Mouse (Mus musculus) embryonic facial prominence, embryonic 11.5 days (tissue): ENCODE measurements around the gene Aifm3. TPM values are rescaled to one million over a fixed set of nuclear protein-coding genes. Genes with fewer than 3 reads are reported as not detected.
"Not testable (repeated sequence)": the region's sequence is repeated elsewhere in the genome, so short reads cannot be mapped to it uniquely, and the experiment has no call there.

ENCODE experiments used
- ATAC-seq: fragments of 200-750 bp; cut with Nextera tagmentation; replicated peaks from 2 replicates; pipeline ENCODE4 v1.8.0; 2017; ENCODE audit warnings: low read depth; ENCODE audit not compliant: insufficient number of reproducible peaks, low FRiP score, low TSS enrichment
- DNase-seq: peaks from one replicate; pipeline ENCODE4 v3.0.0-alpha.2; 2015; ENCODE audit warnings: low spot score
- H3K27ac ChIP-seq: fragments of 300-500 bp; sonication (generic); replicated peaks from 2 replicates; pipeline ENCODE4 v1.5.1; 2014; ENCODE audit warnings: mild to moderate bottlenecking, low read depth, low read length, control low read depth
- H3K27me3 ChIP-seq: fragments of 300-500 bp; sonication (generic); 2 replicates; pipeline ENCODE4 v1.6.1; 2014; ENCODE audit warnings: mild to moderate bottlenecking, low read length, moderate library complexity, mixed read lengths; ENCODE audit not compliant: control insufficient read depth, insufficient read depth
- H3K36me3 ChIP-seq: fragments of 300-500 bp; sonication (generic); replicated peaks from 2 replicates; pipeline ENCODE4 v1.6.1; 2014; ENCODE audit warnings: low read depth, mild to moderate bottlenecking, low read length, moderate library complexity, mixed read lengths; ENCODE audit not compliant: control insufficient read depth, insufficient read depth
- H3K4me1 ChIP-seq: fragments of 300-500 bp; sonication (generic); 2 replicates; pipeline ENCODE4 v1.6.1; 2014; ENCODE audit warnings: low read length, mixed read lengths; ENCODE audit not compliant: control insufficient read depth, insufficient read depth
- H3K4me2 ChIP-seq: fragments of 300-500 bp; sonication (generic); 2 replicates; pipeline ENCODE4 v1.6.1; 2014; ENCODE audit warnings: low read depth, mild to moderate bottlenecking, control low read depth, low read length, moderate library complexity
- H3K4me3 ChIP-seq: fragments of 300-500 bp; sonication (generic); 2 replicates; pipeline ENCODE4 v1.5.1; 2014; ENCODE audit warnings: low read depth, low read length, control low read depth
- H3K9ac ChIP-seq: fragments of 300-500 bp; sonication (generic); replicated peaks from 2 replicates; pipeline ENCODE4 v1.6.1; 2014; ENCODE audit warnings: mild to moderate bottlenecking, control low read depth, low read length
- H3K9me3 ChIP-seq: fragments of 300-500 bp; sonication (generic); replicated peaks from 2 replicates; pipeline ENCODE4 v1.6.1; 2016; ENCODE audit warnings: mild to moderate bottlenecking, low read length, inconsistent platforms, mixed read lengths; ENCODE audit not compliant: control insufficient read depth
- WGBS: fragments of 180-500 bp; shearing (Covaris S2); extraction: QIAGEN DNeasy Blood & Tissue Kit; methylation state at CpG from one replicate; pipeline ENCODE4 v1.1.7; 2014; 5-methylcytosine and 5-hydroxymethylcytosine counted together
- polyA plus RNA-seq: library from polyadenylated mRNA; unstranded; fragments of >200 nt; fragmentation: Nextera tagmentation; extraction: Ambion mirVana; gene quantifications from 2 replicates; pipeline ENCODE4 v1.2.1, GENCODE M21; 2014

The Aifm3 gene
- polyA plus RNA-seq, 1 experiment from 2014 or later, result 0.77 TPM

- 91% methylated on average over 3 of the region's 3 CpGs for WGBS
- H3K9ac ChIP-seq, result no peak overlapping the region
- H3K36me3 ChIP-seq, result no peaks in the 10 kb centered on the region
Observed at GRCm38 (mm10) chr16:17536584-17536983, 47.2 kb downstream of the Aifm3 start.

GRCm38 (mm10) chr16:17542632-17543031 lies 53.2 kb downstream of the Aifm3 start:
- no peaks in the 10 kb centered on the region for H3K27me3 ChIP-seq
- 78% methylated on average over 2 of the region's 2 CpGs for WGBS
- no peaks in the 10 kb centered on the region for H3K4me1 ChIP-seq
- no peaks in the 10 kb centered on the region for H3K9me3 ChIP-seq
- H3K36me3 ChIP-seq, result no peaks in the 10 kb centered on the region
- no peak overlapping the region for H3K4me3 ChIP-seq
- H3K4me2 ChIP-seq, result no peak overlapping the region
- no peak overlapping the region for H3K9ac ChIP-seq
- DNase-seq (no peak), ATAC-seq (no peak)
- H3K27ac ChIP-seq, result no peak overlapping the region

More at GRCm38 (mm10) chr16:17536584-17536983, 47.2 kb downstream of the Aifm3 start:
- Histone ChIP-seq H3K4me2 (no peak overlapping the region), H3K27ac (no peak overlapping the region), H3K4me1 (no peaks in the 10 kb centered on the region), H3K27me3 (no peaks in the 10 kb centered on the region), H3K9me3 (no peaks in the 10 kb centered on the region), H3K4me3 (no peak overlapping the region)
- ATAC-seq (no peak), DNase-seq (no peak)

- 78% methylated on average over 7 of the region's 7 CpGs for WGBS
- Histone ChIP-seq H3K4me1 (no peaks in the 10 kb centered on the region), H3K9me3 (no peaks in the 10 kb centered on the region), H3K9ac (no peak overlapping the region), H3K27ac (no peak overlapping the region), H3K27me3 (no peaks in the 10 kb centered on the region), H3K36me3 (no peaks in the 10 kb centered on the region), H3K4me3 (no peak overlapping the region), H3K4me2 (no peak overlapping the region)
- no peak for ATAC-seq
- no peak for DNase-seq
Observed at GRCm38 (mm10) chr16:17552837-17553236, 63.4 kb downstream of the Aifm3 start.

DNA sequence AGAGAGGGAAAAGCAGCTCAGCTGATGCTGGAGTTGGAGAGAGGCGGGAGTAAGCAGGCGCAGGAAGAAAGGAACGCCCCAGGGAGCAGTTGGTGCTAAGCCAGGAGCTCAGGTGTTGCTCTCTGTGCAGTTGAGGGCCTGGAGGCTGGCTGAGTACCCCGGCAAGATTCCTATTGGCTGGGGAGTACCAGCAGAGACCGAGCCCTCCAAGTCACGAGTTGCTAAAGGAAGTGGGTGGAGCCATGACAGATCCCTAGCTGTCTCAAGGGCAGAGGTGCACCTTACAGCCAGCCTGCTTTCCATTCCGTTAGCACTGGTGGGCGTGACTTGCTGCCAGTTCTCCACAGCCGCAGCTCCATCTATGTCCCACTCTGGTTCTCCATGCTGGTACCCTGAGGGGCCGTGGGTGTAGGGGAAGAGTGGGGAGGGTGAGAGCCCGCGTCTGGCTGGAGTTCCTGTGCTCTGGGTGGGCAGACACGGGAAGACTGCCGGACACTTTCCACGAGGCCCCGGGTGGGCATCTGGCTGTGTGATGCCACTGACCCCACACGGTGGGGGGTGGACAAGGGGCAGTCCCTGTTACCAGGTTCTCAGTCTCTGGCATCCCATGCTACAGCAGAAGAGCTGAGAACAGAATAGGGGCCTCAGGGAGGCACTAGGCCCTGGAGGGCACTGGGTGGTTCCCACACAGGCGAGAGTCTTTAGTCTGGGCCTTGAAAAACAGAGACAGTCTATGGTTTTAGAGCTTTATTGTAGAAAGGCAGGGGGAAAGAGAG lies 64.7 kb downstream of the Aifm3 start:
- H3K9ac ChIP-seq, result no peak overlapping the region
- H3K4me2 ChIP-seq, result peak overlapping the region; percentile 32
- H3K27ac ChIP-seq, result 0 out of 2 replicates have a peak overlapping the region, but pooled peaks have one; percentile 62
- ATAC-seq (peak; percentile 80), DNase-seq (peak; percentile 80)
- H3K27me3 ChIP-seq, result no peaks in the 10 kb centered on the region
- 8% methylated on average over 18 of the region's 18 CpGs for WGBS
- no peaks in the 10 kb centered on the region for H3K9me3 ChIP-seq
- no peak overlapping the region for H3K4me3 ChIP-seq
- H3K4me1 ChIP-seq, result peaks cover 4% of the 10 kb centered on the region; the same call in 1 of the 2 replicates
- no peaks in the 10 kb centered on the region for H3K36me3 ChIP-seq

- not testable (repeated sequence) for H3K4me2 ChIP-seq, H3K36me3 ChIP-seq, H3K9ac ChIP-seq, ATAC-seq, H3K4me1 ChIP-seq, H3K27ac ChIP-seq, H3K4me3 ChIP-seq, H3K27me3 ChIP-seq, H3K9me3 ChIP-seq
- 15% methylated on average over 4 of the region's 4 CpGs for WGBS
- peak; percentile 38 for DNase-seq
Observed at GRCm38 (mm10) chr16:17554702-17555101, 65.3 kb downstream of the Aifm3 start.

DNA sequence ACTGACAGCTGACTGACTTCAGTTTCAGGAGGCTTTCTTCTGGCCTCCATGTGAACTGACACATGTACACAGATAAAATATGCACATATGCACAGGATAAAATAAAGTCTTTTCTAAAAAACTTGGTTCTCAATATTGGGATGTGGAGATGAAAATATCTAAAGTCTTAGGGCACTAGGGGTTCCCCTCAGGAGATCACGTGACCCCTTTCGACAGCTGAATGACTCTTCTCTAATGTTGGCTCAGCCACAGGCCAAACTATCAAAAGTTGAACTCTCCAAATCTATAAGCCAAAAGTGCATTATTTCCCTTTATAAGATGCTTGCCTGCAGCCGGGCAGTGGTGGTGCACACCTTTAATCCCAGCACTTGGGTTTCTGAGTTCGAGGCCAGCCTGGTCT lies 66.8 kb downstream of the Aifm3 start:
- H3K27ac ChIP-seq, result no peak overlapping the region
- H3K9ac ChIP-seq, result no peak overlapping the region
- H3K4me3 ChIP-seq, result no peak overlapping the region
- H3K36me3 ChIP-seq, result no peaks in the 10 kb centered on the region
- H3K4me2 ChIP-seq, result no peak overlapping the region
- peaks cover 5% of the 10 kb centered on the region; the same call in 1 of the 2 replicates for H3K4me1 ChIP-seq
- 0 out of 2 replicates have a peak, but pooled peaks cover 2% of the 10 kb centered on the region for H3K27me3 ChIP-seq
- no peak for DNase-seq
- no peaks in the 10 kb centered on the region for H3K9me3 ChIP-seq
- WGBS, result 77% methylated on average over 4 of the region's 4 CpGs
- ATAC-seq, result no peak

DNA sequence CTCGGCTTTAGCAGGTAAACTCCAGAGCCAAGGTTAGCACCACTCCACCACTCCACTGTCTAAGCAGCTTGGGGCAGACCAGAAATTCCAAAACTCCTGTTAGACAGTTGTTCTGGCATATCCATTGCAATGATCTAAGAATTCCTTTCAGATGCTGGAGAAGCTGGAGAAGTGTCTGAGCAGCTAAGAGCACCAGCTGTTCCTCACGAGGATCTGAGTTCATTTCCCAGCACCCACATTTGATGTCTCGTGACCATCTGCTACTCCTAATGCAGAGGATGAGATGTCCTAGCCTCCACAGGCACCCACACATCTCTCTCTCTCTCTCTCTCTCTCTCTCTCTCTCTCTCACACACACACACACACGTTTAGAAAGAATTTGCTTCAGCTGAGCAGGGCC lies 67.5 kb downstream of the Aifm3 start:
- DNase-seq, result no peak
- no peak overlapping the region for H3K4me2 ChIP-seq
- peaks cover 8% of the 10 kb centered on the region; the same call in 1 of the 2 replicates for H3K4me1 ChIP-seq
- no peak overlapping the region for H3K4me3 ChIP-seq
- H3K9me3 ChIP-seq, result no peaks in the 10 kb centered on the region
- H3K36me3 ChIP-seq, result no peaks in the 10 kb centered on the region
- no peak overlapping the region for H3K27ac ChIP-seq
- ATAC-seq, result no peak
- 58% methylated on average over 4 of the region's 4 CpGs for WGBS
- H3K27me3 ChIP-seq, result 0 out of 2 replicates have a peak, but pooled peaks cover 2% of the 10 kb centered on the region
- no peak overlapping the region for H3K9ac ChIP-seq
